Mouse (Mus musculus): ENCODE measurements around the gene Mettl16. TPM values are rescaled to one million over a fixed set of nuclear protein-coding genes. Genes with fewer than 3 reads are reported as not detected.

The Mettl16 gene
- total RNA-seq, 2 experiments from 2014 or later: 31.4 to 32.5 TPM

DNA sequence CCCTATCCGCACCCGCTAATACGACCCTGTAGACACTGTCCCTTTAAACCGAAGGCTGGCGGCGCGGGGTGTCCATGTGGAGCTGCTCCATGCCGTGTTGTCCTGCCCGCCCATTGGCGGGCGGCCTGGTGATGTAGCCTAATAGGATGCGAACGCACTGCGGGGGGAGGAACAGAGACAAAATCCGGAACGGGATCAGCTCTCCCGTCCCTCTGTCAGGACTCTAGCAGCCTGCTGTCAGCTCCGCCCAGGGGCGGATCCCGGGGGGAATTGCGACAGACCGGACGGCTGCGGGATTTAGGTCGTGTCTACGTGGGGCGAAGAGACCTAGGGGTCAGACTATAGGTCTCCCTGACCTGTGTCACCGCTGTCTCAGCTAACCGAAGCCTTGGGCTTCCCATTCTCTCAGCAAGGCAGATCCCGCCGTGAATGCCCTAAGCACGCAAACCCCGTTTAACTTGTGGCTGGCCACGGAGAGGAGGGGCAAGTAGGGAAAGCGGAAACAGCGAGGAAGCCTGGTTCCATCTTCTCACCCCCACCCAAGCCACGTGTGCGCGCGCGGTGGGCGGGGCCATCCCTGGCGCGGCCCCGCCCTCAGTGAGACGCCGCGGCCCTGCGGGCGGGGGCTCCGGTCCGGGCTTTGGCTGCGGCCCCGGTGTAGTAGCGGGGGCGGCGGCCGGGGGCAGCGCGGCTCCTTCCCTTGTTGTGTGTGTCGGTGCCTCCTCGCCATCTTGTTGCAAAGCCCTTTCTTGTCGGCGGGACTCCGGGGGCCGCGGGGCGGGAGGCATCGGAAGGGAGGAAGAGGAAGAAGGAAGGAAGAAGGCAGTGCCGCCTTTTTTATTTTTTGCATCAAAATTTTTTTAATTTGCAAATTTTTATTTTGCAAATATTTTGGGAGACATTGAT lies 59.9 kb downstream of the Mettl16 start, which contains the start of gene Mnt:
Mnt (plus strand) TSS at position 665 of the 906 bp plus-strand sequence.
- DNase-seq (ENCODE audit: low spot score in 2 of 2): peak; percentile 99

DNA sequence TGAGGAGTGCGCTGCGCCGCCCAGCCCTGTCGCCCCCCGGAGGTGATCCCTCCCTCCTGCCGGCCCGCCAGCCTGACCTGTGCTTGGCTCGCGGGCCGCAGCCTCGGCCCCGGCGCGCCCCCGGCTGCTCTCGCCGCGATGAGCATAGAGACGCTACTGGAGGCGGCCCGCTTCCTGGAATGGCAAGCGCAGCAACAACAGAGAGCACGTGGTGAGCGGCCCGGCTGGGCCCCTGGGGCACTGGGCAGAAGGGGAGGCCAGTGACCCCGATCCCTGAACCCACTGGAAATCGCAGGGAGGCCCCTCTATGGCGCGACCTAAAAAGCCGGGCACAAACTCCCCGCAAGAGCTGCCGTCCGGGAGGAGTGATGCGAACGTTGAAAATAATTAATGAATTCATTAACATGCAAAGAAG lies 60.6 kb downstream of the Mettl16 start:
- peak in 1 of 2 experiments; percentile 56 for DNase-seq (ENCODE audit: low spot score in 2 of 2)

DNA sequence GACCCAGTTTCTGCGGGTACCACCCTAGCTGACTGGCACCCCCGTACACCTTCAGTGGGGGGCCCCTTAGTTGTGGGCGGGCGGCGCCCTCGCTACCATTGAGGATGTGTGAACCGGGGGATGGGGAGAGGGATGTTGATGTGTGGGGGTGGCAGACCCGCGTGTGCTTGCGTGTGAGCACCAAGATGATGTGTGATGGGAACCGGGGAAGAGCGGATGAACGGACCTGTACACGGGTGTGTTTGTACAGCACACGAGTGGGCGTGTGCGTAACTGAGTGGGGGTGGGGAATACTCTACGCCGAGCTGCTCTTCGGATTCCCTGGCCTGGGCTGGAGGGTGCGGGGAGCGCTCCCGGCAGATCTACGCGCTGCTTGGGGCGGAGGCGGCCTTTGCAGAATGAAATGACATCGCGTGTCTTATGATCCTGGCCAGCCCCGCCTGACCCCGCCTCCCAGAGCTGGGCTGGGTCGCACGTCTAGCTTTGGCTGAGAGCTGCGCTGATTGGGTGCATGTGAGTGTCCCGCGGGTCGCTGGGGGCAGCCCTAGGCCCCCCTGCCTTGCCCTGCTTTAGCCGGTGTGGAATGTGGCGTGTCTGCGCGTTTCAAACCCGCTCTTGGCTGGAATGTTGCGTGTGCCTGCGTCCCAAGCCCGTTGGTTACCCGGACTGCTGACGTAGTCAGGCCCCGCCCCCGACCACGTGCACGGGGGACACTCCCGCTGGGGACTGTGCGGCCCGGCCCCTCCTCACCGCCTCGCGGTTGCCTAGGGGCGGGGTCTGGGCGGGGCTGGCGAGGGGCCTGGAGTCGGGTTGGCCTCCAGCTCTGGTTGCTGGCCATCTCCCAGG lies 61.2 kb downstream of the Mettl16 start:
- peak; percentile 98 for DNase-seq (ENCODE audit: low spot score in 2 of 2)

DNA sequence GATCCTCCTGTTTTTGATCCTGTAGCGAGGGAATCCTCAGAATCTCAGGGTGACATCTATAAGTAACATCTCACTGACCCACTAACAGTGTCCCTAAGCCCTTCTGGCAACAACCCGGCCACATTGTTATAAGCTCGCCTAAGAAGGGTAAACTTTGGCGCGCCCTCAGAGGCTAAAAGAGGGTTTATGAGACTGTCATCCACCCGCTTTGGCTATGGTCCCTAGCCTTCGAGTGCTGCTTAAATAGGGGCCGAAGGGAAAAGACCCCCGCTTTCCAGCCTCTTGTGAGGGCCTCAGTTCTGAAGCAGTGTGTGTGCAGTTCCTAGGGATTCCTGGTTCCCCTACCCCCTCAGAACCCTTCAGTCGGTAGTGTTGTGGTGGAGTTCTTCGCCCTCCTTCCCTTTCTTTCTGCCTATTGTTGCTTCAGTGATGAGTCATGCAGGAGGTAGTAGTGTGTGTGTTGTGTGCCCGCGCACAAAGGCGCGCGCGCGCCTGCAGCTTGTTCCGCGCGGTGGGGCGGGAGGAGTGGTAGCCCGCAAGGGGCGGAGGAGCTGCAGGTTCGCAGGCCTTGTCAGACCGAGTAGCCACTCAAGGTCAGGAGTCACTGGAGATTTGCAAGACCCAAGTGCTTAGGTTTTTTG lies 62.0 kb downstream of the Mettl16 start:
- peak in 1 of 2 experiments; percentile 74 for DNase-seq (ENCODE audit: low spot score in 2 of 2)

DNA sequence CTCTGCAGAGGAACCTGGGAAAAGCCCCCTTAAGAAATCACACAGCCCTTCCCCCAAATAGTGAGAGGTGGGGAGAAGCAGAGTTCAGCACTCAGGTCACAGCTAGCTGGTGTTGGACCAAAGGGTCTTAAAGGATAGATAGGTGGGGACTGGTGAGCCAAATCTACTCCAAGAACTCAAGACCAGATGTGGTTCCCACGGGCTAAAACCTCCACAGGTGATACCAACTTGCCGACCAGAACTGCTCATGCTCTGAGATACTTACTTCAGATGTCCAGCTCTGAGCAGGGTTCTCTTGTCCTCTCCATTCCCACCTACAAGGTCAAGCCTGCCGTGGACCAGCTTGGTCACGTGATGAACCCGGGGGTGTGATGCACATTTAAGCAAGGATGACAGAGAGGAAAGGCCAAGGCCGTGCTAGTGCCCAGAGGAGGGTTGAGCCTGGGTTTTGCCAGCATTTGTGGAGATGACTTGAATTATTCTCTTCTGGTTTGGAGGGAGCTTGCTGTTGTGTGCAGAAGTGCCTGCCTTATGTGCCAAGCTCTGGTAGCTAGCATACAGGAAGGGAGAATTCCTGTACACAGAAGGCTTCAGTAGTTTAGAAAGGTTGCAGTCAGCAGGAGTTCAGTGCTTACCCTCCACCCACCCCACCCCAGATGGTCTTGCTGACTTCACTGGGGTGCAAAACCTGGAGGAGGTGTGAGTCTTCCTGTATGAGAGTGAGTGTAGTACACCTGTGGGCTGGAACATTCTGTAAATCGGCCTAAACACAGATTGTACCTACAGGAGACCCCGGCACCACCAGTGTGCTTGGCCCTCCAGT lies 63.1 kb downstream of the Mettl16 start:
- DNase-seq (ENCODE audit: low spot score in 2 of 2): no peak

DNA sequence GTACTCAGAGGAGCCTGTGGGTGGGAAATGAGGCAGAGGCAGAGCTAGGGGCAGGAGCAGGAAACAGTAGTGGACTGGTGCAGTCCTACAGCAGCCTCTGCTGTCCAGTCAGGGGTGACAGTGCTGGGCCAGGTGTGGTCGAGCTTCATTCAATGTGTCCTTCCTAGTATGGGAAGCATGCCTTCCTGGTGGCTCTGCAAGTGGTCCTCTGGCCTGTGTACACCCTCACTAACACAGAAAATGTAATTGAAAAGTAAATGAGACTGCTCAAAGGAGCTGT lies 63.7 kb downstream of the Mettl16 start:
- no peak for DNase-seq (ENCODE audit: low spot score in 2 of 2)

DNA sequence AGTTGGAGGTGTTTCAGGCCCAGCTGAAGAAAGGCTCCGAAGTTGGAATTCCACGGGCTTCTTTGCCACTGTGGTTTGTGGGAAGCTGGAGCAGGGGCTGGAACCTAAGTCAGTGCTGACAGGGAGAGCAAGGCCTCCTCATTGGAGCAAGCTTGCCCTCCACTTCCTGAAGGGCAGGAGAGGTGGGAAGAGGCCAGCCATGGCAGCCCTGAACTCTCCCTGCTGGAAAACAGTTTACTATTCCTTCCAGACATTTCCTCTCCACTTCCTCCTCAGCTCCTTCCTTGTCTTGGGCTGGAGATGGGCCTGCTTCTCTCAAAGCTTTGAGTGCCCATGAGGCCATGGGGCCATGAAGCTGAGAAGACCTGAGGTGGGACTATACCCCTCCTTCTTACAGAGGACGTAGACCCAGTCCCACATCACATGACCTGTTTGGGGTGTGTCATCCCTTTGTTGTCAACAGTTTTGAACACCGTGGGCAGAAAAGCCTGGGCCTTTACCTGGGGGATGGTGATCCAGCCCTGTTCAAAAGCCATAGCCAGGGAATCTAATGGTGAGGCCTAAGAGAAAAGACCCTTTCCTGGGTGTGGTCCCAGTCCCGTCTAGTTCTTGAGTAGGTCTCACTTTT lies 64.1 kb downstream of the Mettl16 start:
- DNase-seq (ENCODE audit: low spot score in 2 of 2): no peak

DNA sequence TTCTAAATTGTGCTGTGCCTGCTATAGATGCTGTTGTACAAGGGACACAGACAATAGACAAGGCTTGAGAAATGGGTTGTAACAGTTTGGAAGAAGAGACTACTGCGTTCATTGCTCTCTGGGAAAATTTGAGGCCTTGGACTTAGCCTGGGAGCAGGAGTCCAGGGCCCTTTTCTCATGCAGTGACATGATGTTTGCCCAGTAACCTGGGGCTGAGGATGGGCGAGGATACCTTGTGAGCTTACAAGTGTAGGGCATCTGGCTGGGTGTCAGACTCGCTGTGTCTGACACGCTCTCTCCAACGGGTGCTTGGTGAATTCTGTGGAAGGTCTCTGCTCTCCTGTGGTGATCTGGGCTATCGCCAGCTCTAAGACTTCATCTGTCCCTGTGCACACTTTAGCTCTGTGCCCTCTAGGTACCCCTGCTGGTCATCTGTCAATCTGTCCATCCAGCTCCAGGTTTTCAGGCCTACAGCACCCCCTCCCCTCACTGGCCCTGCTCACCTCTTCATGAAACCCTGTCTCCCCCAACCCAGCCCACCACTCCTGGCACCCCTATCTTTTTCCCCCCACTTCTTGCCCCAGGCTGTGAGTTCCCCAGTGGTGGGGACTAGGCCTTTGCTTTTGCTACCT lies 65.1 kb downstream of the Mettl16 start:
- no peak for DNase-seq (ENCODE audit: low spot score in 2 of 2)

DNA sequence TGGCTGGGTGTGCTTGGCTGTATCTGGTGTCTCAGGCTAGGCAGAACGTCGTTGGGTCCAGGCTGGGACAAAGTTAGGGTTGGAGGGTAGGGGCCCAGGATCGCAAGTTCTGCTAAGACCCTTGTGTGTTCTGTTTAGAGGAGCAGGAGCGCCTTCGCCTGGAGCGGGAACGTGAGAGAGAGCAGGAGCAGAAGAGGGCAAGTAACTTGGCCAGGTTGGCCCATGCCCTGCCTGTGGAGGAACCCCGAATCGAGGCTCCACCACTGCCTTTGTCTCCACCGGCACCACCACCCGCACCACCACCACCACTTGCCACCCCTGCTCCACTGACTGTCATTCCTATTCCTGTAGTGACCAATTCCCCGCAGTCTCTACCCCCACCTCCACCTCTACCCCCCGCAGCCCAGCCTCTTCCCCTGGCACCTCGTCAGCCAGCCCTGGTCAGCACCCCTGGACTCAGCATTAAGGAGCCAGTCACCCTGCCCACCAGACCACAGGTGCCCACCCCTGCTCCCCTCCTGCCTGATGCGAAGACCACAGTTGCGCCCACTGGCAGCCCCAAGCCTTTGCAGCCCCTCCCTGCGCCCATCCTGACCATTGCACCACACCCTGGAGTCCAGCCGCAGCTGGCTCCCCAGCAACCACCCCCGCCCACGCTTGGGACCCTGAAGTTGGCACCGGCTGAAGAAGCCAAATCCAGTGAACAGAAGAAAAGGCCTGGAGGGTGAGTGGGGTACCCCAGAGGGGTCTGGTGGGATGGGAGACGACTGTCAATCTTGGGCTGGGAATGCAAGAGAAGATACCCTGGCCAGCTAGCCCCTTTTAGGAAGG lies 65.8 kb downstream of the Mettl16 start:
- DNase-seq (ENCODE audit: low spot score in 2 of 2): no peak

DNA sequence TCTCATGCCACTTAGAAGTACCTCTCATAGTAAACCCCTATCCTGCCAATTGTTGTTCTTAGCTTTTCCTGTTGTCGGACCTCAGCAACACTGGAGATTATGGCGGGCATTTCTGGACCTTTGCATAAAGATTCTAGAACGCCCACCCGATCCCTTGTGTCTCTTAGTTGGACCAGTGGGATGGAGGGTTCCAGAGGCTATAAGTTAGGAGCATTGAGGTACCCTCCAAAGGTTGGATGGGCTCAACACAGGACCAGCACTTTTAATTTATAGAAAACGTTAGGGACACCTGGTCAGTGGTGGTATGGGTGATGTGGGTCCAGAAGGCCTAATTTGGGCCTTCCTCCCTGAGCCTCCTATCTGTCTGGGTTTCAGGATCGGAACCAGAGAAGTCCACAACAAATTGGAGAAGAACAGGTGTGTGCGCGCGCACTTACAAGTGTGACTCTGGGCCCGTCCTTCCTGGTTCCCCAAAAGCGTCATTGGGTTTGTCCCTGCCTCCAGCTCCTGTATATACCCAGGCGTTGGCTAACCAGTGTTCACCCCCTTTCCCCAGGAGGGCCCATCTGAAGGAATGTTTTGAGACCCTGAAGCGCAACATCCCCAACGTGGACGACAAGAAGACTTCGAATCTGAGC lies 66.5 kb downstream of the Mettl16 start:
- DNase-seq (ENCODE audit: low spot score in 2 of 2): no peak

DNA sequence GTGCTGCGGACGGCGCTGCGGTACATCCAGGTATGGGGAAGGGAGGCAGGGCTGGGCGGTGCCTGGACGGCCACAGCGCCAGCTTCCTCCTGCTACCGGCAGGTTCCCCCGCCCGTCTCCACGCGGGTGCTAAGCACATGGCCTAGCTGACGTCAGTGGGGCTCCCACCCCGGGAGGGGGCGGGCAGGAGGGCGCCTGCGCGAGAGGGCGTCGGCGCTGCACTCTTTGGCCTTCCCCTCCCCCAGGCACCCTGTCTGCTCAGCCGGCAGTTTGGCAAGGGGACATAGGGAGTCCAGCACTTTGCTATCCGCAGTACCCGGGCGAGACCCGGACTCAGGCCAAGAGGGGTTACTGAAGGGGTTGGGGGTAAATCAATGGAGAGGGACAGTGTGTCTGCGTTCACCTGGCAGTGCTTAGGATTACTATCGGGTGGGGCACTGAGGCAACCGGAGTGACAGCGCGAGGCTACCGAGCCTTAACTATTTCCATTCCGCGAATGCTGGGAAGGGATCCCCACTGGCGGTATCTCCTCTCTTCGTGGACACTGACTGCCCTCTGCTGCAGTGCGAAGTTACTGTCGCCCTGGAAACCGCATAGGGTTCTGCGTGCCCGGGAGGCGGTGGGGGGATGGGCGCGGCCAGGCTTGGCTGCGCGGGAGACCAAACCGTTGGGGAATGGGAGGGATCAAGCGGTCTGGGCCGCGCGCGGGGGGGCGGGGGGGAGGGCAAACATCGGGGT lies 67.2 kb downstream of the Mettl16 start:
- DNase-seq (ENCODE audit: low spot score in 2 of 2): peak; percentile 90

DNA sequence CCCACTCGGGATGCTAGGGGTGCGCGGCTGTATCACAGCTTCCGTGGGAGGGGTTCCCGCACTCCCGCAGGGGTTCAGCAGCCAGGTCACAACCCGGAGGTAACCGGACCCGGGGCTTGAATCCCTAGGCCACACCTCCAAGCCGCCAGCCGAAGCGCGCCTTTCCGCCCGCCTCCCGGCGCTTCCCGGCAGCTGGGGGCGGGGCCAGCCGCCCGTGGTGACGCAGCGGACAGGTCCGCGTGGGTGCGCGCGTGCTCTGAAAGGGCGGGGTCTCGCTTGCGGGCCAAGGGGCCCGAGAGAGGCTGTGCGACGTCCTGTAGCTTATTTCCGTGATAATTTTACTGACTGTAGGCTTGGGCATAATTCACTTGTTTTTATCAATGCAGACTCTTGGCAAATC lies 67.8 kb downstream of the Mettl16 start:
- DNase-seq (ENCODE audit: low spot score in 2 of 2): peak; percentile 87 to 90

DNA sequence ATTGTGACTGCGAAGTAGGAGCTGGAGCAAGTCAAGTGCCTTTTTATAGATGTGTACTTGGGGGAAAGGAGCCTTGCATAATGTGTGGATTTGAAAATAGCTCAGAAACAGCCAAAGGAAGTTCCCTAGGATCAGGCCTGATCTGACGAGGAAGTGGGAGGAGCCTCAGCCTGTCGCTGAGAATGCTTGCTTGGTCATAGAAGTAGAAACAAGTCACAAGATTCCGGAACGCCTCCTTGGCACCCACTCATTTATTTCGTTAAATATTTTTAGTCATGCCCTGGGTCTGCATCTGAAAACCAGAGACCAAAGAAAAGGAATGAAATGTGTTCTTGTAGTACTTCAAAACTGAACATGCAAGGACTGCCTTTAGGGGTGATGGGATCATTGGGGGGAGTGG lies 68.3 kb downstream of the Mettl16 start:
- DNase-seq (ENCODE audit: low spot score in 2 of 2): peak in 1 of 2 experiments; percentile 61

DNA sequence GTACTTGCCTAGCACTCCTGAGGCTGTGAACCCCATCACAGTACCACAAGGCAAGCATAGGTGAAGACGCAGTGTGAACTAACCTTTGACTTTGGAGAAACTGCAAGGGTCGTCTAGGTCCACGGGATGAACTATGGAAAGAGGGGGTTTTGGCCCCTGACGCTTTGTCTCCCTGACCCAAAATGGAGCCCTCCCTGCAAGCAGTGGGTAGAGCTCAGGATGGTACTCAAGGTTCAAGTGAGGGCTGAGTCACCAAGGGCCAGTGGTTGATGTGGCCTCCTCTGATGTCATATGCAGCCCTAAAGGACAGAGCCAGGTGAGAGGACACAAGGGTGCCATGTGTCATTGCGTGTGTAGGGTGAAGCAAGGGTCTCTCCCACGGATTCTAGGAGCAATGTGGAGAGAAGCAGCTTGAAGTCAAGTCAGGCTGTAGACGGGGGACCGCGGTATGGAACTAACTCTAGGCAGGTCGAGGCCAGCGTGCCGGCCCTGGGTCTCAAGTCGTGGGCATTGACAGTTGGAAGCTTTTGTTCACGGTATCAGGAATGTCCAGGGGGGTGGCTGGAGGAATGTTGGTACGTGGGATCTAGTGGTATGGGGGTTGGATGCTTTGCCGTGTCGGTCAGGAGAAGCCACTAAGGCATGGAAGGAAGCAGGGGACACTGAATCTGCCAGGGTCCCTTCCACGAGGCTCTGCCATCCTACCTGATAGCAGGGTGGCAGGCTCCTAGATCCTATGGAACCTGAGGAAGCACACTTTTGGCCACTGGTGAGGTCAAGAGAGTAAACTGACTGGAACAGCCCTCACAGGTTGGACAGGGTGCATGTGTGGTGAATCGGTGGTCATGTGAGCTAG lies 69.5 kb downstream of the Mettl16 start:
- no peak for DNase-seq (ENCODE audit: low spot score in 2 of 2)

DNA sequence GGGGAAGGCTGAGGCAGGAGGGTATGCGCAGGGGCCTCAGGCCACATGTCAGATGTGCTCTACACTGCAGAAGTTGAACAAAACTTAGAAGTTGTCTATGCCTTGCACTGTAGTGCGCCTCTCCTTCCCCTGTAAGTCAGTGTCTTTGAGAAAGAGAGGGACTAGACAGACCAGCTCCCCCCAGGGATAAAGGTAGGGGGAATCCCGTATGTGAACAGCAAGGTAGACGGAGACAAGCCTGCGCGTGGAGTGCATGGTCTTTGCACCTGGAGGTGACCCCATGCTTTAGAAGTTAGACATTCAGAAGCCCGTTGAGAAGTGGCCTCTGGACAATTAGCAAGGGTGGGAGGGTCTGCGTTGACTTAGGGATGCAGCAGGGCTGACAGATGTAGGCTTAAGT lies 70.1 kb downstream of the Mettl16 start:
- DNase-seq (ENCODE audit: low spot score in 2 of 2): no peak

DNA sequence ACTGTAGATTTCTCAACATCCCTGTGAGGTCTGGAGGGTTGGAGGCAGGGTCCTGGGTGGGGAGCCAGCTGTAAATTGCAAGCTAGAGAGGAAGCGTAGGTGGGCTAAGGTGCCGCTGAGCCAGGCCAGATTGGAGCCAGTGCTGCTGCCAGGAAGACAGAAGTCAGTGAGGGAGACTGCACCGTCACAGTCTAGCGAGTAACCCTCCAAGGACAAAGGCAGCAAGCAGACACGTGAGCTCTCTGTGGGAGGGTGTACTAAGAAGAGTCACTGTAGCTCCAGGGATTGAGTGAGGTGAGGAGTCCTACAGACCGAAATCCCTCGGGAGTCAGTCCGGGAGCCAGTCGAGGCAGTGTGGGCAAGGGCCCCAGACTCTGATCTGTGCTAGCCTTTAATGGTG lies 70.7 kb downstream of the Mettl16 start:
- DNase-seq (ENCODE audit: low spot score in 2 of 2): no peak

DNA sequence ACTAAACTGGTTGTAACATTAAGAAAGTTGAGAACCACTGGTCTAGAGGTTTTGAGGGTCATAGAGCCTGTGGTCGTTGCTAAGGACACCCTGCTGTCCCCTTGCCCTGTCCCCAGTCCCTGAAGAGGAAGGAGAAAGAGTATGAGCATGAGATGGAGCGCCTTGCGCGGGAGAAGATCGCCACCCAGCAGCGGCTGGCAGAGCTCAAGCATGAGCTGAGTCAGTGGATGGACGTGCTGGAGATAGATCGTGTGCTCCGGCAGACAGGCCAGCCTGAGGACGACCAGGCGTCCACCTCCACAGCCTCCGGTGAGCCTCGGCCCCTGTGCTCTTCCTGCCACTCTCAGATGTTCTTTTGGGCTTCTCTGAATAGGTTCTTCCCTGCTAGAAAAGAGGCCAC lies 71.4 kb downstream of the Mettl16 start:
- no peak for DNase-seq (ENCODE audit: low spot score in 2 of 2)

Data from layer of hippocampus, adult 18-20 months (tissue).